Mouse (Mus musculus) layer of hippocampus, postnatal 25 days (tissue): ENCODE measurements around the gene Pias1. TPM values are rescaled to one million over a fixed set of nuclear protein-coding genes. Genes with fewer than 3 reads are reported as not detected.
"Not testable (repeated sequence)": the region's sequence is repeated elsewhere in the genome, so short reads cannot be mapped to it uniquely, and the experiment has no call there.

Experiments
- DNase-seq, 2 experiments: peaks; one replicate each; pipeline ENCODE4 v3.0.0; 2022; ENCODE audit warnings: mixed read lengths in 2 of 2, low spot score in 1 of 2; ENCODE audit errors: extremely low spot score in 1 of 2
- total RNA-seq, 2 experiments: library from RNA; stranded (reverse); gene quantifications; 2 replicates each; pipeline ENCODE4 v1.2.3; 2021

The Pias1 gene
- total RNA-seq, 2 experiments from 2014 or later = 57.8 to 63.8 TPM

DNA sequence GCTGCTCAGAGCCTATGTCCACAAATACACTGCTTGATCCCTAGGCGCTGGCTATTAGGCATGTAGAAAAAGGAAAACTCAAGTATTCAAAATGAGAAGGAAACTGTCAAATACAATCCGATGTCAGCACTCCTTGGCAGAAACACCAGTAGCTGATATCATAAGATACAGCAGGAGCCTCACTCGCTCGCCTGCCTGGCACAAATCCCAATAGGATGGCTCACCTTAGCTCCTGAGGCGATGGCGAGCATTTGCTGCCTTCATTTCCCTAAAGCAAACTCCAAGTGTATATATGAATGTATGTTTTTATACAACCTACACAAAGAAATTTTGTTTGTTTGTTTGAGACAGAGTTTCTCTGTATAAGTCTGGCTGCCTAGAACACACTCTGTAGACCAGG is 42.4 kb downstream of the Pias1 start:
- DNase-seq = no peak

- no peak for DNase-seq
These were observed 43.7 kb downstream of the Pias1 start for GRCm38 (mm10) chr9:62944063-62944462.

DNA sequence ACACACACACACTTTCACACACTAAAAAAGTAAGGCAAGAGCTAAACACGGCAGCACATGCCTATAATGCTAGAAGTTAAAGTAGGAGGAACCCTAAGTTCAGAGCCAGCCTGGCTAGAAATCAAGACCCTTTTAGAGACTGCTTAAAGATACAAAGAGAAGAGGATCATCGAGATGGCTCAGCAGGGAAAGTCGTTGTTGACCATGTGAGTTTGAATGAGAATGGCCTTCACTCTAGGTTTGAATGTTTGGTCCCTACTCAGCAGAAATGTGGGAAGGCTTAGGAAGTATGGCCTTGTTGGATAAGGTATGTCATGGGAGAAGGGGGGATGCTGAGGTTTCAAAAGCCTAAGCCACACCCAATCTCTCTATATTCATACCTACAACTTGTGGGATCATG is 46.8 kb downstream of the Pias1 start:
- no peak for DNase-seq

DNA sequence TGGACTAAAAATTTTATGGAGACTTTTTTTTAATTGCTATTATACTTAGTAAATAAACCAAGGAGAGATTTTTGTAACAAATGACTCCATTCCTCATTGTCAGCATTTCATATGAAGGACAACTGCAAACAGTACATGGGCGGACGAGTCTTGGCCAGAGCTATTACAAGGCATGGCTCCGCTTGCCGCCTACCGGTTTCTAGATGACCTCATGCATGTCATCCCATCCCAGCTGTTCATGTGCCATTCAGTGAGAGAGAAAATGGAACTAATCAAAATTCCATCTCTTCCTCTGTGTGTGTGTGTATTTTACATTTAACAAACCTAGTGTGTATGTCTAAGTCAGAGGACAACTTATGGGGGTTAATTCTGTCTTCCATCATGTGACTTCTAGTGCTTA is 51.9 kb downstream of the Pias1 start:
- no peak for DNase-seq

GRCm38 (mm10) chr9:62934700-62935400 is 52.9 kb downstream of the Pias1 start:
- DNase-seq = no peak

DNA sequence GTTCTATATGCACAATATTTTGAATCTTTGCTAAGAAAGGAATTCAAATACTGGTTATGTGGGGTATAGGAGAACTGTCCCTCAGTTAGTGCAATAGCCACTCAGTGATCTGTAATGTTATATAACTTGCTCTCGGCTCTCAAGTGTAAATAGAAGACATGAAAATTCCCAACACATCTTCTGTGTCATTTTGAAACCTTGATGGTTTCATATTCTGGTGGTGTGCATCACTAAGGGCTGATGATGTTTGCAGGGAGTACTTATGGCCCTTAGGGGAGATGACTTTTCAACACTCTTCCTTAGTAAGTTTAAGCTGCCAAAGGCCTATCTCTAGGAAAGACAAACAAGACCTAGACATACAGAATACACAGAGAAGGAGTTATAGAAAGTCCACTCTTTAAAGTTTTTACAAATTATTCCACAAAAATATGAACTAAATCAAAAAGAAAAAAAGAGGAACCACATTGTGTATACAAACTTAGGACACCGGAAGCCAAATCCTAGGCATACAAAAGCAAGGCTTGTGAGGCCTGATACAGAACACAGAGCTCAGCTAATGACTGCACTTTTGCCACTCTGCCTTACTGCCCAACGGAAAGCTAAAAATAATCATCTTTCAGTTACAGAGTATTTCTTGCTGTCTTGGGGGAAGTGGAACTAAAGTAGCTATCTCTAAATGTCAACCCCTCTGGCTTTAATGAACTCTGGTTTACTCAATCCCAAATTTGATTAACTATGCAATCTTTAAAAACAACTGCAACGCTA is 55.0 kb downstream of the Pias1 start:
- no peak for DNase-seq

DNA sequence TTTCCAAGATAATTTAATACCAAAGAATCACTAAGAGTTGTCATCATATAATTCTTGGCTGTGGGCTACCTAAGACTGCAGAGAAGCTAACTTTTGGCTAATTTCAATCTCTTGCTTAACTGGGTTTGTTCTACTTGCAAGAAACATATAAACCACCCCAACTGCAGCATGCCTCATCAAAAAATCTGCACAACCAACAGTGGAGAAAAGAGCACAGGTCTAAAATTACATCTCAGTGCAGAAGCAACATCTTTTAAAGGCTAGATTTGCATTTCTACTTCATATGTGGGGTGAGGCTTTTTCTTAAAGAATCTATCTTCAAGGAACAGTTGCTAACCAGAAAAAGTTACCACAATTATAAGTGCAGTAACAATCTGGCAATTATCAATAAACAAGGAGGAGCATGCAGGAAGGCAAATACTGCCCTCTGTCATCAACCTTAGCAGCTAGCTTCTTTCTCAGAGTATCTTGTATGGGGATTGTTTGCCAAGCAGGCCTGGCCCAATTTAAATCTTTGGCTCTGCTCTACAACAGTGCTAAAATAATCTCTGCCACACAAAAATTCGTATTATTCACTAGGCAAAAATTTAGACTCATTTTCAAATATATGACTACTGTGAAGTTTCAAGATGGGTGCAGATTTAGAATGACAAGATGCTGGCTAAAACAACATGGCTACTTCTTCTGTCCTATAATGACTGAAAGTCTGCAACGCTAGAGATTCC is 62.7 kb downstream of the Pias1 start:
- DNase-seq = no peak

- no peak for DNase-seq
These were observed 66.8 kb downstream of the Pias1 start for GRCm38 (mm10) chr9:62920877-62921276.

DNA sequence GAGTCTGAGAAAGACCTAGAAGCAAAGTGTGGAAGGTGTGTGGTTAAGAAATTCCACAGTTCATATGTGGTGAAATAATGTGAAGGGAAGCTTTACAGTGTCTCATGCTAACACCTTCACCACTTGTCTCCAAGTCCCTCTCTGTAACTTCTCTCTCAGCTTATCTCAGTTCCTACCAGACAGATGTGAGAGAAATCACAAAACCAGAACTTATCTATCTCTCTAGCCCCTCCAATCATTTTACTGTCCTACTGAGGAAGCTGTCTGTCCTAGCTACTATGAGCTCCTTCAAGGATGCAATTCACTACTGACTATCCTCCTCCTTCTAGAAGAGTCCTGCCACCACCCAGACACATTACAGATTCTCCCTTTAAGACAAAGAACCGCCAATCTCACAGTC is 70.7 kb downstream of the Pias1 start:
- DNase-seq = no peak

DNA sequence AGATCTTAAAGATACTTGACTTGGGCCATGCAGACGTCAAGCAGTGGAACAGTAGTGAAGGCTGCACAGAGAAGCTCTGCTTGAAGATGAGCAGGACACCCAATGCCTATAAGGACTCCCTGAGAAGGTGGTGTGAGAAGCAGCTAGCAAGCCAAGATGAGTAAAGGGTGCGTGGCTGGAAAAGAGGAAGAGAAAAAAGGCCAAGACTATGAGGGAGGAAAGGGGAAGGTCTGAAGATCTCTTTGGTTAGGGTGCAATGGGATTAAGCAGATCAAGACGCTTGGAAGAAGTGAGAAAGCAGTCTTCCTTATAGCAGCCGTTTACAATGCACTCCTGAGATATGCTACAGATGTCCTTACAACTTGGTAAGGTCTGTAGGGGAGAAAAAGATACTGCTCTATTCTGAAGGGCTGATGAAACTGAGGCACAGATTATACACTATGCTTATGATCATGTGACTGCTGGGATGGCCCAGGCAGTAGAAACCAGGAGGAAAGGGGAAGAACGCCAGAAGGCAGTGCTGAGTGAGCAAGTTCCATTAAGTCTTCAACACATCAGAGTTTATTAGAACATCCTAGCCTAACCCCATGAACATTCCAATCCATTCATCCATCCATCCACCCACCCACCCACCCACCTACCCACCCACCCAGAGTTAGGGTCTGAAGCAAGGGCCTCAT is 74.2 kb downstream of the Pias1 start:
- DNase-seq = no peak

- no peak for DNase-seq
These were observed 82.7 kb downstream of the Pias1 start for GRCm38 (mm10) chr9:62905039-62905438.

- no peak for DNase-seq
These were observed 83.9 kb downstream of the Pias1 start for GRCm38 (mm10) chr9:62903841-62904240.

- DNase-seq = no peak
These were observed 86.0 kb downstream of the Pias1 start for GRCm38 (mm10) chr9:62901736-62902135.

DNA sequence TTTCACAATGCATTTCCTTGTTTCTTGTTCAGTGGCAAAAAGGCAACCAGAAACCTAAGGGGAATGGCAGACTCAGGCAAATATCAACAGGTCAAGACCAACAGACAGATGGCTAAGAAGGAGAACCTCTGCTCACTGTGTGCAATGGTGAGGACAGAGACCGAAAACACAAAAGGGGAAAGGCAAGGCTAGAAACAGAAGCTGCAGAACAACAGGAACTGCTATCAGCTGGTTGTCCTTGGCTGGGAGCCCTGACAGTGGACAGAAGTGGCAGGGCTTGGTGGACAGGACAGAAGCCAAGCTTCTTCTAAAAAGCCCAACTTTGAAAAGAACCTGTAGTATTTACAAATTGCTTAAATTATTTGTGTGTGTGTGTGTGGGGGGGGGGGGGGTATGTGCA is 93.2 kb downstream of the Pias1 start:
- no peak for DNase-seq

GRCm38 (mm10) chr9:62881871-62882270 is 105.9 kb downstream of the Pias1 start:
- DNase-seq = no peak

- no peak for DNase-seq
These were observed 109.9 kb downstream of the Pias1 start for GRCm38 (mm10) chr9:62877825-62878224.

DNA sequence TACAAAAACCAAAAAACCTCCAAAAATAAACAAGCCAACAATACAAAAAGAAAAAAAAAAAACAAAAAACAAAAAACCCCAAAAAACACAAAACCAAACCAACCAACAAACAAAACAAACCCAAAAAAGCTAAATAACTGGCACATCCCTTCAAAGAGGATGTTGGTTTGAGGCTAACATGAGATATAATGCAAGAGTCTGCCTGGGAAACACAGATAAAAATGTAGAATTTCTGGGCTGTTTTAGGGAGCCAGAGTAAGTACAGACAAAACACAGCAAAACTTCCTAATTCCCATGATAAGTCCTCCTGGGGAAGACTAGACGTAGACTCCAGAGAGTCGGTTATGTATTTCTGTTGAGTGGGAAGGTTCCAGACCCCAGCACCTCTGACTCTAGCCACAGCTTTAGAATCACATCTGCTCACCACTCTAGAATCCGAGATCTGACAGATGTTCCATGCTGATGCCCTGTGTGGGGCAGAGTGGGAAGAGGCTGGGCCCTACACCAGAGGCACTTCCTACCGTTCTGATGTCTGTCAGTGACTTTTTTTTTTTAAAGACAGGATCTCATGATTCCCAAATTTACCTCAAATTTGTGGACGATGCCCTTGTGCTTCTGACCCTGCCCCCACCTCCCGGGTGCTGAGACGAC is 110.6 kb downstream of the Pias1 start:
- DNase-seq = no peak

GRCm38 (mm10) chr9:62870728-62871127 is 117.0 kb downstream of the Pias1 start:
- no peak for DNase-seq

DNA sequence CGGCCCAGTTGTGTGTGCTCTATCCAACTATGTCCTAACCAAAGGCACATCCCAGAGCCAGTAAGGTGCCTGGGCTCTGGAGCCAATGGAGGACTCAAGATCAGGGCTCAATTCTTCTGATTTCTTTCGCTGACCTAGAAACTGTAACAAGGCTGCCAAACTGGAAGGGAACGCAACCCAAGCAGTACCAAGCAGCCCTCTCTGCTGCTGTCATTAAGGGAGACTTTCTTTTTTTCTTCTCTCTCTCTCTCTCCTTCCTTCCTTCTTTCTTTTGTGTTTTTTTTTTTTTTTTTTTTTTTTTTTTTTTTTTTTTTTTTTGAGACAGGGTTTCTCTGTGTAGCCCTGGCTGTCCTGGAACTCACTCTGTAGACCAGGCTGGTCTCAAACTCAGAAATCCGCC is 118.5 kb downstream of the Pias1 start:
- not testable (repeated sequence) for DNase-seq

DNA sequence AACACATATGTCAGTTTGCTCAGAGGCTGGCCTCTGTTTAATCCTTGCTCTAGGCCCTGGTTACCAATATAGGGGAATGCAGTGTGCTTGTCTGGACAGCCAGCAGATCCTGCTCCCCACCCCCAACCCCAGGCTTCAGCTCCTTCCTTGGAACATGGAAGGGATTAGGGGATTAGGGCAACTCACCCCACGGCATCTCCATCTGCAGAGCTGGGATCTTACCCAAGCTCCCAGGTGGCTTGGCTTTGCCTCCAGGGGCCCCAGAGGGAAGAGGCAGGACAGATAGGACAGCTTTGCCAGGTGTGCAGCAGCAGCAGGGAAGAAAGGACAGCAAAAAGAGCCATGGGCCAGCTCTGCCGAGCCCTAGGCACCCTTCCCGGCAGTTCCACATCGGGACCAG is 126.9 kb downstream of the Pias1 start:
- DNase-seq = no peak
